Mouse (Mus musculus) fibroblast of lung, adult 2 months (primary cell): ENCODE data around the gene Tunar.

Source experiments
- DNase-seq: peaks from one replicate; pipeline ENCODE4 v3.0.0-alpha.2; 2011; ENCODE audit warnings: low read depth

Tunar gene

GRCm38 (mm10) chr12:105403742-105404141, 70.1 kb downstream of the Tunar start:
- no peak for DNase-seq

- no peak for DNase-seq
Measured at GRCm38 (mm10) chr12:105406008-105406407, 72.3 kb downstream of the Tunar start.

- no peak for DNase-seq
Measured at GRCm38 (mm10) chr12:105413909-105414308, 80.2 kb downstream of the Tunar start.

- no peak for DNase-seq
Measured at GRCm38 (mm10) chr12:105420476-105420875, 86.8 kb downstream of the Tunar start.

- DNase-seq: no peak
Measured at GRCm38 (mm10) chr12:105426541-105426940, 92.9 kb downstream of the Tunar start.

GRCm38 (mm10) chr12:105427039-105427757, 93.5 kb downstream of the Tunar start:
- DNase-seq: peak; percentile 18

- no peak for DNase-seq
Measured at GRCm38 (mm10) chr12:105431872-105432271, 98.2 kb downstream of the Tunar start.

GRCm38 (mm10) chr12:105432807-105433206, 99.1 kb downstream of the Tunar start:
- no peak for DNase-seq
